Mouse (Mus musculus): ENCODE results near the gene Uchl4. TPM values are rescaled to one million over a fixed set of nuclear protein-coding genes. Genes with fewer than 3 reads are reported as not detected.
"Not testable (repeated sequence)": the region's sequence is repeated elsewhere in the genome, so short reads cannot be mapped to it uniquely, and the experiment has no call there.

Uchl4 gene
- polyA plus RNA-seq, 1 experiment from 2014 or later = 1.8 TPM

- no peak overlapping the region for H3K27ac ChIP-seq (replicated peaks in 1 of 2; ENCODE audit: control insufficient read depth in 1 of 2, insufficient read depth in 1 of 2, low read depth in 2 of 2, low read length in 2 of 2)
- no peaks in the 10 kb centered on the region for H3K27me3 ChIP-seq (ENCODE audit: control insufficient read depth, insufficient read depth, low read length)
- no peak for ATAC-seq (ENCODE audit: insufficient number of reproducible peaks, insufficient read depth, low FRiP score, low read depth)
- H3K4me3 ChIP-seq (ENCODE audit: control insufficient read depth in 1 of 2, insufficient read depth in 1 of 2, low read depth in 1 of 2, low read length in 2 of 2) = no peak overlapping the region
- no peaks in the 10 kb centered on the region for H3K9me3 ChIP-seq (ENCODE audit: control insufficient read depth, low read length)
- no peaks in the 10 kb centered on the region for H3K4me1 ChIP-seq (ENCODE audit: control insufficient read depth in 2 of 2, insufficient read depth in 2 of 2, low read length in 2 of 2)
- 81% methylated on average over 4 of the region's 4 CpGs for WGBS
- no peak overlapping the region for H3K9ac ChIP-seq (ENCODE audit: low read length)
- no peak overlapping the region for H3K4me2 ChIP-seq (ENCODE audit: low read length)
- no peaks in the 10 kb centered on the region for H3K36me3 ChIP-seq (ENCODE audit: control insufficient read depth, insufficient read depth, low read length)
Measured at GRCm38 (mm10) chr9:64261023-64261422, 26.0 kb downstream of the Uchl4 start.

- no peak overlapping the region for H3K9ac ChIP-seq (ENCODE audit: low read length)
- no peaks in the 10 kb centered on the region for H3K27me3 ChIP-seq (ENCODE audit: control insufficient read depth, insufficient read depth, low read length)
- H3K36me3 ChIP-seq (ENCODE audit: control insufficient read depth, insufficient read depth, low read length) = no peaks in the 10 kb centered on the region
- no peak for ATAC-seq (ENCODE audit: insufficient number of reproducible peaks, insufficient read depth, low FRiP score, low read depth)
- no peak overlapping the region for H3K4me3 ChIP-seq (ENCODE audit: control insufficient read depth in 1 of 2, insufficient read depth in 1 of 2, low read depth in 1 of 2, low read length in 2 of 2)
- no peaks in the 10 kb centered on the region for H3K9me3 ChIP-seq (ENCODE audit: control insufficient read depth, low read length)
- H3K27ac ChIP-seq (replicated peaks in 1 of 2; ENCODE audit: control insufficient read depth in 1 of 2, insufficient read depth in 1 of 2, low read depth in 2 of 2, low read length in 2 of 2) = no peak overlapping the region
- WGBS = 50% methylated on average over 1 of the region's 1 CpGs
- no peaks in the 10 kb centered on the region for H3K4me1 ChIP-seq (ENCODE audit: control insufficient read depth in 2 of 2, insufficient read depth in 2 of 2, low read length in 2 of 2)
- H3K4me2 ChIP-seq (ENCODE audit: low read length) = no peak overlapping the region
Measured at GRCm38 (mm10) chr9:64264813-64265212, 29.8 kb downstream of the Uchl4 start.

GRCm38 (mm10) chr9:64267231-64267630 lies 32.2 kb downstream of the Uchl4 start:
- Histone ChIP-seq H3K9ac (ENCODE audit: low read length) (no peak overlapping the region), H3K4me3 (ENCODE audit: control insufficient read depth in 1 of 2, insufficient read depth in 1 of 2, low read depth in 1 of 2, low read length in 2 of 2) (no peak overlapping the region), H3K27ac (replicated peaks in 1 of 2; ENCODE audit: control insufficient read depth in 1 of 2, insufficient read depth in 1 of 2, low read depth in 2 of 2, low read length in 2 of 2) (no peak overlapping the region), H3K36me3 (ENCODE audit: control insufficient read depth, insufficient read depth, low read length) (no peaks in the 10 kb centered on the region), H3K4me1 (ENCODE audit: control insufficient read depth in 2 of 2, insufficient read depth in 2 of 2, low read length in 2 of 2) (no peaks in the 10 kb centered on the region), H3K27me3 (ENCODE audit: control insufficient read depth, insufficient read depth, low read length) (no peaks in the 10 kb centered on the region), H3K9me3 (ENCODE audit: control insufficient read depth, low read length) (no peaks in the 10 kb centered on the region), H3K4me2 (ENCODE audit: low read length) (no peak overlapping the region)
- ATAC-seq (ENCODE audit: insufficient number of reproducible peaks, insufficient read depth, low FRiP score, low read depth) = no peak
- 82% methylated on average over 1 of the region's 1 CpGs for WGBS

- no peaks in the 10 kb centered on the region for H3K27me3 ChIP-seq (ENCODE audit: control insufficient read depth, insufficient read depth, low read length)
- H3K9me3 ChIP-seq (ENCODE audit: control insufficient read depth, low read length) = no peaks in the 10 kb centered on the region
- H3K9ac ChIP-seq (ENCODE audit: low read length) = no peak overlapping the region
- H3K4me3 ChIP-seq (ENCODE audit: control insufficient read depth in 1 of 2, insufficient read depth in 1 of 2, low read depth in 1 of 2, low read length in 2 of 2) = no peak overlapping the region
- 74% methylated on average over 10 of the region's 10 CpGs for WGBS
- H3K27ac ChIP-seq (replicated peaks in 1 of 2; ENCODE audit: control insufficient read depth in 1 of 2, insufficient read depth in 1 of 2, low read depth in 2 of 2, low read length in 2 of 2) = no peak overlapping the region
- ATAC-seq (ENCODE audit: insufficient number of reproducible peaks, insufficient read depth, low FRiP score, low read depth) = no peak
- no peak overlapping the region for H3K4me2 ChIP-seq (ENCODE audit: low read length)
- no peaks in the 10 kb centered on the region for H3K36me3 ChIP-seq (ENCODE audit: control insufficient read depth, insufficient read depth, low read length)
- no peaks in the 10 kb centered on the region for H3K4me1 ChIP-seq (ENCODE audit: control insufficient read depth in 2 of 2, insufficient read depth in 2 of 2, low read length in 2 of 2)
Measured at GRCm38 (mm10) chr9:64268196-64268595, 33.2 kb downstream of the Uchl4 start.

GRCm38 (mm10) chr9:64268836-64269235 lies 33.8 kb downstream of the Uchl4 start:
- not testable (repeated sequence) for ATAC-seq (ENCODE audit: insufficient number of reproducible peaks, insufficient read depth, low FRiP score, low read depth); H3K27ac ChIP-seq (replicated peaks in 1 of 2; ENCODE audit: control insufficient read depth in 1 of 2, insufficient read depth in 1 of 2, low read depth in 2 of 2, low read length in 2 of 2); H3K27me3 ChIP-seq (ENCODE audit: control insufficient read depth, insufficient read depth, low read length); H3K4me2 ChIP-seq (ENCODE audit: low read length); H3K9ac ChIP-seq (ENCODE audit: low read length); H3K9me3 ChIP-seq (ENCODE audit: control insufficient read depth, low read length); H3K4me3 ChIP-seq (ENCODE audit: control insufficient read depth in 1 of 2, insufficient read depth in 1 of 2, low read depth in 1 of 2, low read length in 2 of 2); H3K36me3 ChIP-seq (ENCODE audit: control insufficient read depth, insufficient read depth, low read length); H3K4me1 ChIP-seq (ENCODE audit: control insufficient read depth in 2 of 2, insufficient read depth in 2 of 2, low read length in 2 of 2)
- 89% methylated on average over 8 of the region's 8 CpGs for WGBS

GRCm38 (mm10) chr9:64271249-64271648 lies 36.2 kb downstream of the Uchl4 start:
- no peak overlapping the region for H3K27ac ChIP-seq (replicated peaks in 1 of 2; ENCODE audit: control insufficient read depth in 1 of 2, insufficient read depth in 1 of 2, low read depth in 2 of 2, low read length in 2 of 2)
- no peaks in the 10 kb centered on the region for H3K36me3 ChIP-seq (ENCODE audit: control insufficient read depth, insufficient read depth, low read length)
- no peak overlapping the region for H3K4me3 ChIP-seq (ENCODE audit: control insufficient read depth in 1 of 2, insufficient read depth in 1 of 2, low read depth in 1 of 2, low read length in 2 of 2)
- no peak overlapping the region for H3K4me2 ChIP-seq (ENCODE audit: low read length)
- no peaks in the 10 kb centered on the region for H3K4me1 ChIP-seq (ENCODE audit: control insufficient read depth in 2 of 2, insufficient read depth in 2 of 2, low read length in 2 of 2)
- WGBS = 52% methylated on average over 3 of the region's 3 CpGs
- no peaks in the 10 kb centered on the region for H3K27me3 ChIP-seq (ENCODE audit: control insufficient read depth, insufficient read depth, low read length)
- no peak overlapping the region for H3K9ac ChIP-seq (ENCODE audit: low read length)
- no peaks in the 10 kb centered on the region for H3K9me3 ChIP-seq (ENCODE audit: control insufficient read depth, low read length)
- no peak for ATAC-seq (ENCODE audit: insufficient number of reproducible peaks, insufficient read depth, low FRiP score, low read depth)

- WGBS = 26% methylated on average over 7 of the region's 7 CpGs
- no peaks in the 10 kb centered on the region for H3K4me1 ChIP-seq (ENCODE audit: control insufficient read depth in 2 of 2, insufficient read depth in 2 of 2, low read length in 2 of 2)
- H3K9ac ChIP-seq (ENCODE audit: low read length) = no peak overlapping the region
- no peak overlapping the region for H3K4me2 ChIP-seq (ENCODE audit: low read length)
- H3K9me3 ChIP-seq (ENCODE audit: control insufficient read depth, low read length) = no peaks in the 10 kb centered on the region
- no peaks in the 10 kb centered on the region for H3K27me3 ChIP-seq (ENCODE audit: control insufficient read depth, insufficient read depth, low read length)
- no peaks in the 10 kb centered on the region for H3K36me3 ChIP-seq (ENCODE audit: control insufficient read depth, insufficient read depth, low read length)
- no peak overlapping the region for H3K27ac ChIP-seq (replicated peaks in 1 of 2; ENCODE audit: control insufficient read depth in 1 of 2, insufficient read depth in 1 of 2, low read depth in 2 of 2, low read length in 2 of 2)
- H3K4me3 ChIP-seq (ENCODE audit: control insufficient read depth in 1 of 2, insufficient read depth in 1 of 2, low read depth in 1 of 2, low read length in 2 of 2) = no peak overlapping the region
- ATAC-seq (ENCODE audit: insufficient number of reproducible peaks, insufficient read depth, low FRiP score, low read depth) = no peak
Measured at GRCm38 (mm10) chr9:64272611-64273010, 37.6 kb downstream of the Uchl4 start.

- Histone ChIP-seq H3K4me2 (ENCODE audit: low read length) (no peak overlapping the region), H3K4me3 (ENCODE audit: control insufficient read depth in 1 of 2, insufficient read depth in 1 of 2, low read depth in 1 of 2, low read length in 2 of 2) (no peak overlapping the region), H3K4me1 (ENCODE audit: control insufficient read depth in 2 of 2, insufficient read depth in 2 of 2, low read length in 2 of 2) (no peaks in the 10 kb centered on the region), H3K9ac (ENCODE audit: low read length) (no peak overlapping the region), H3K27ac (replicated peaks in 1 of 2; ENCODE audit: control insufficient read depth in 1 of 2, insufficient read depth in 1 of 2, low read depth in 2 of 2, low read length in 2 of 2) (no peak overlapping the region), H3K36me3 (ENCODE audit: control insufficient read depth, insufficient read depth, low read length) (no peaks in the 10 kb centered on the region), H3K27me3 (ENCODE audit: control insufficient read depth, insufficient read depth, low read length) (no peaks in the 10 kb centered on the region), H3K9me3 (ENCODE audit: control insufficient read depth, low read length) (no peaks in the 10 kb centered on the region)
- no peak for ATAC-seq (ENCODE audit: insufficient number of reproducible peaks, insufficient read depth, low FRiP score, low read depth)
- WGBS = 69% methylated on average over 4 of the region's 4 CpGs
Measured at GRCm38 (mm10) chr9:64273757-64274156, 38.8 kb downstream of the Uchl4 start.
